Mouse (Mus musculus) ES-E14 (cell line): ENCODE measurements around the gene Snrnp70. TPM values are rescaled to one million over a fixed set of nuclear protein-coding genes. Genes with fewer than 3 reads are reported as not detected.

Experiments
- DNase-seq: peaks from one replicate; pipeline ENCODE4 v3.0.0-alpha.2; 2013; ENCODE audit warnings: low read depth, low spot score
- H3K27ac ChIP-seq: 2 replicates; pipeline ENCODE4 v1.5.1; 2012; ENCODE audit warnings: low read depth, mild to moderate bottlenecking, low read length, moderate library complexity, mixed read lengths; ENCODE audit not compliant: poor library complexity, insufficient read depth, severe bottlenecking
- H3K36me3 ChIP-seq: 2 replicates; pipeline ENCODE4 v1.6.1; 2012; ENCODE audit warnings: mild to moderate bottlenecking, low read length, moderate library complexity, mixed read lengths; ENCODE audit not compliant: control insufficient read depth, poor library complexity, insufficient read depth, severe bottlenecking
- H3K4me1 ChIP-seq, 2 experiments: fragments of 150-350 bp in 1 of 2; sonication (generic) in 1 of 2; 2 replicates each; pipeline ENCODE4 v1.6.1; 2012; ENCODE audit warnings: low read length in 2 of 2, mild to moderate bottlenecking in 1 of 2, mixed read lengths in 1 of 2; ENCODE audit not compliant: control insufficient read depth in 2 of 2, insufficient read depth in 2 of 2, poor library complexity in 1 of 2
- H3K4me3 ChIP-seq, 2 experiments: fragments of 150-350 bp in 1 of 2; sonication (generic) in 1 of 2; 2 replicates each; pipeline ENCODE4 v1.5.1; 2012; ENCODE audit warnings: low read length in 2 of 2, low read depth in 1 of 2, mild to moderate bottlenecking in 1 of 2, mixed read lengths in 1 of 2; ENCODE audit not compliant: insufficient read depth in 1 of 2, poor library complexity in 1 of 2, severe bottlenecking in 1 of 2
- H3K9ac ChIP-seq: 2 replicates; pipeline ENCODE4 v1.6.1; 2012; ENCODE audit warnings: low read depth, mild to moderate bottlenecking, low read length, mixed read lengths; ENCODE audit not compliant: poor library complexity, insufficient read depth, severe bottlenecking
- H3K9me3 ChIP-seq: fragments of 150-350 bp; sonication (generic); 2 replicates; pipeline ENCODE4 v1.6.1; 2012; ENCODE audit warnings: low read depth, mild to moderate bottlenecking, low read length; ENCODE audit not compliant: control insufficient read depth, insufficient read depth
- CHD2 ChIP-seq: IDR thresholded peaks from 2 replicates; pipeline ENCODE4 v1.6.1; 2014; ENCODE audit warnings: mild to moderate bottlenecking, low read depth, low read length, inconsistent platforms
- HCFC1 ChIP-seq: IDR thresholded peaks from 2 replicates; pipeline ENCODE4 v1.6.1; 2012; ENCODE audit warnings: low read length, inconsistent platforms, borderline replicate concordance; ENCODE audit not compliant: insufficient read depth
- MAFK ChIP-seq: IDR thresholded peaks from 2 replicates; pipeline ENCODE4 v1.6.1; 2014; ENCODE audit warnings: mild to moderate bottlenecking, low read depth, low read length, inconsistent platforms; ENCODE audit not compliant: insufficient read depth
- ZC3H11A ChIP-seq: IDR thresholded peaks from 2 replicates; pipeline ENCODE4 v1.6.1; 2012; ENCODE audit warnings: low read depth, mild to moderate bottlenecking, inconsistent platforms, low read length, borderline replicate concordance
- ZNF384 ChIP-seq: IDR thresholded peaks from 2 replicates; pipeline ENCODE4 v1.6.1; 2012; ENCODE audit warnings: low read depth, low read length, inconsistent platforms
- in situ Hi-C, 2 experiments: fragments of 600-800 bp; cut with MboI; formaldehyde crosslinking; loops; one replicate each; pipeline ENCODE4 v1.15.1; 2025; ENCODE audit warnings: low sequenced_read_pairs in 2 of 2, inconsistent platforms in 1 of 2; ENCODE audit not compliant: unreplicated experiment in 2 of 2
- total RNA-seq: library from RNA; depleted of rRNA; stranded (reverse); fragments of 300-350 nt; gene quantifications from 2 replicates; pipeline ENCODE4 v1.2.3, GENCODE M21; 2012

The Snrnp70 gene
- total RNA-seq, 1 experiment: 303 TPM

DNA sequence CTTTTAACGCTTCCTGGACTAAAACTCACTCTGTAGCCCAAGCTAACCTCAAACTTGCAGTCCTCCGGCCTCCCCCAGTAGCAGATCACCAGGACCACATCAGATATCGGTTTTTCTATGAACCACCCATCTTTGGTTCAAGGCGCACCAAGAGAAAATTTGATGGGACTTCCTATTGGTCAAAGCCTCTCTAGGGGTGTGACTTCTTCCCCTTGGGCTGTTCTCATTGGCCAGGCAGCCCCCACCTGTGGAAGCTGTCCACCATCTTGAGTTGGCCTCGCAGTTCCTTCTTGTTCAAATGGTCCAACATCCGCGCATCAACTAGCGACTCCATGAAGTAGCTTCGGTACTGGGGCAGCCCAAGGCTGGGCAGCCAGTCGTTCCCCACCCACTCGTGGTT lies 53.5 kb downstream of the Snrnp70 start:
- Histone ChIP-seq H3K4me1 (peaks cover 1 to 38% of the 10 kb centered on the region in 2 experiments; a peak in 3 of 4 replicates), H3K4me3 (peak overlapping the region in 1 of 2 experiments; percentile 40; a peak in 2 of 4 replicates), H3K36me3 (no peaks in the 10 kb centered on the region), H3K27ac (no peak overlapping the region), H3K9ac (peak overlapping the region; percentile 51; the same call in 1 of the 2 replicates), H3K9me3 (no peaks in the 10 kb centered on the region)
- TF ChIP-seq ZNF384 (no peak), MAFK (no peak), ZC3H11A (no peak), CHD2 (no peak), HCFC1 (no peak)
- no peak for DNase-seq
- in situ Hi-C loops: no loop called here

GRCm38 (mm10) chr7:45341303-45341702 lies 54.2 kb downstream of the Snrnp70 start:
- H3K36me3 ChIP-seq: no peaks in the 10 kb centered on the region
- TF ChIP-seq ZNF384 (no peak), HCFC1 (peak; percentile 45; the same call in 1 of the 2 replicates)

DNA sequence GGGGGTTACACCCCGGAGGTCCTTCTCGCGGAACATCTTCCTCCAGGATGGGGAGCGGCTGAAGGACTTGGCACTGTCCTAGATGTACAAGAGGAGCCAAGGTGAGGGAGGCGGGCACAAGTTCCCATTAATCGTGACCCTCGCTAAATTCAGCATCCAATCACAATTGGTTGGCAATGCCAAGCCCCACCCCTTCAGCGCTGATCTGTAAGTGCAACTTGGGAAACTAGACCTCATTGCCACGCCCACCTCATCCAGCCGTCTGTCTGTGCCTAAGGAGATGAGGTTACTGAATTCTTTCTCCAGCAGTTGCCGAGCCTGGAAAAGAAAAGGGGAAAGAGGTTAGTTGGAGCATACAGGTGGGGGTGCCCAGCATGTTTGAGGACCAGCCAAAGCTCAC lies 54.9 kb downstream of the Snrnp70 start:
- H3K4me1 ChIP-seq: peaks cover 0 to 32% of the 10 kb centered on the region in 2 experiments; a peak in 3 of 4 replicates
- no peak for DNase-seq
- no peaks in the 10 kb centered on the region for H3K36me3 ChIP-seq
- no peaks in the 10 kb centered on the region for H3K9me3 ChIP-seq
- peak overlapping the region; percentile 27; the same call in 1 of the 2 replicates for H3K9ac ChIP-seq
- H3K27ac ChIP-seq: no peak overlapping the region
- peak overlapping the region; percentile 24 to 40; a peak in 3 of 4 replicates for H3K4me3 ChIP-seq
- no peak for TF ChIP-seq MAFK
- TF ChIP-seq HCFC1: no peak
- no peak for TF ChIP-seq ZNF384
- TF ChIP-seq CHD2: no peak
- TF ChIP-seq ZC3H11A: no peak
- in situ Hi-C loops: no loop called here

More at GRCm38 (mm10) chr7:45341303-45341702, 54.2 kb downstream of the Snrnp70 start:
- H3K4me1 ChIP-seq: peaks cover 0 to 32% of the 10 kb centered on the region in 2 experiments; a peak in 3 of 4 replicates
- DNase-seq: peak; percentile 90
- in situ Hi-C loops: no loop called here
- H3K4me3 ChIP-seq: peak overlapping the region; percentile 24 to 40; a peak in 2 of 4 replicates
- H3K27ac ChIP-seq: no peak overlapping the region
- no peak overlapping the region; the same call in 1 of the 2 replicates for H3K9ac ChIP-seq
- H3K9me3 ChIP-seq: no peaks in the 10 kb centered on the region

- Histone ChIP-seq H3K27ac (no peak overlapping the region), H3K9ac (peak overlapping the region; percentile 35), H3K36me3 (no peaks in the 10 kb centered on the region), H3K4me3 (peak overlapping the region; percentile 22 to 61), H3K4me1 (peaks cover 0 to 35% of the 10 kb centered on the region in 2 experiments; a peak in 3 of 4 replicates), H3K9me3 (no peaks in the 10 kb centered on the region)
- DNase-seq: no peak
- in situ Hi-C loops: no loop called here
- no peak for TF ChIP-seq CHD2
- no peak for TF ChIP-seq ZNF384
- no peak for TF ChIP-seq ZC3H11A
- no peak for TF ChIP-seq HCFC1
- no peak for TF ChIP-seq MAFK
Observed at GRCm38 (mm10) chr7:45340066-45340442, 55.5 kb downstream of the Snrnp70 start.
